Mouse (Mus musculus): ENCODE measurements at regions not wholly inside any gene's neighbourhood (a gene's known extent, or its start where the extent isn't known, plus 50 kb on each side); places are given as distances from the start of the nearest gene placed in this dataset.

DNA sequence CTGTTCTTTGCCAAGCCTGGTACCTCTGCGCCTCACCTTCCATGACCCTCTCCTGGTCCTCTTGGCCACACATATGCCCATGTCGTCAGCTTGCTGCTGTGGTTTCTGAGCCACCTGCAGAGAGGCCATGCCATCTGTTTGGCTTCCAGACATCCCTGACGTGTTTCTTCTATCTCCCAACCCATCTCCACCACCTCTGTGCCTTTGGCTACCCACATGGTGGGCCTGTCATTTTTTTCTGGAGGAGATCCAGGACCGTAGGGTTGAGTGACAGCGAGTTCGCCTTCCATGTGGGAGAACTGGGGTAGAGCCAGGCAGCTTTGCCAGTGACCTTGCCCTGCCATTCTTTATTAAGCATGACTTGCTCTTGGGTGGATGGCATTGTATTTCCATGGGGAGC is 278.4 kb upstream of the Thsd7b start:
- Histone ChIP-seq H3K4me3 (ENCODE audit: insufficient read depth, low read length) (no peak overlapping the region), H3K4me1 (ENCODE audit: control insufficient read depth, insufficient read depth, low read length) (no peaks in the 10 kb centered on the region), H3K27ac (ENCODE audit: insufficient read depth, low read length) (no peak overlapping the region)
- TF ChIP-seq POLR2A (IDR thresholded peaks at IDR 0.05; ENCODE audit: low read depth, low read length) (no peak), CTCF (IDR thresholded peaks at IDR 0.05; ENCODE audit: borderline replicate concordance, insufficient read depth, low read length) (no peak)

DNA sequence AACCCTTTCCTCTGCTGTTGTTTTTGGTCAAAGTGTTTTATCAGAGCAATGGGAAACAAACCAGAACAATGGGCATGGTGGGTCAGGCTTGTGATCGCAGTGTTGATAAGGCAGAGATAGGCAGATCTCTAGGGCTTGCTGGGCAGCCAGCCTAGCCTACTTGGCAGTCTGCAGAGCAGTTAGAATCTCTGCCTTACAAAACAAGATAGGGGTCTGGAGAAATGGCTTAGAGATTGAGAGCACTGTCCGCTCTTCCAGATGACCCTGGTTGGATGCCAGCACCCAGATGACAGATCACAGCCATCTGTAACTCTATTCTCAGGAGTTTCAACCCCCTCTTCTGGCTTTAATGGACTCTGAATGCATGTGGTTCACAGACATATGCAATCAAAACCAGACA is 289.7 kb upstream of the Thsd7b start:
- TF ChIP-seq POLR2A (IDR thresholded peaks at IDR 0.05; ENCODE audit: low read depth, low read length) (no peak), CTCF (IDR thresholded peaks at IDR 0.05; ENCODE audit: borderline replicate concordance, insufficient read depth, low read length) (no peak)
- Histone ChIP-seq H3K4me1 (ENCODE audit: control insufficient read depth, insufficient read depth, low read length) (no peaks in the 10 kb centered on the region), H3K4me3 (ENCODE audit: insufficient read depth, low read length) (no peak overlapping the region), H3K27ac (ENCODE audit: insufficient read depth, low read length) (no peak overlapping the region)

DNA sequence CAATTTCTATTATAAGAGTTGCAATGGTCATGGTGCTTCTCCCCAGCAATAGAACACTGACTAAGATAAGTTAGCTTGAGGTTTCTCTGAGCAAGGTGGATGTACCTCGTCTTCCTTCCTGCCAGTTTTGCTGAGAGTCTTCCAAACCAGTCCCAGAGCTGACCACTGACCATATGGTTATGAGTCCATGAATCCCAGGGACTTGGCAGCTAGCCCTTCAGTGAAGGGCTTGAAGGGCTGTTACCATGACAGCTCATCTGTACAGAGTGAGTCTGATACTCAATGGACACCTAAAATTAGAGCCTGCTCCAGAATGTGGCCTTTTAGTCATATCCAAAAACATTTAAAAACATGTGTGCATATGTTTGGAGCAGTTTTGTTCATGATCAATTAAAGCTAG is 297.5 kb upstream of the Thsd7b start:
- H3K4me1 ChIP-seq (ENCODE audit: control insufficient read depth, insufficient read depth, low read length), result no peaks in the 10 kb centered on the region
- H3K4me3 ChIP-seq (ENCODE audit: insufficient read depth, low read length), result no peak overlapping the region
- no peak overlapping the region for H3K27ac ChIP-seq (ENCODE audit: insufficient read depth, low read length)
- TF ChIP-seq POLR2A (IDR thresholded peaks at IDR 0.05; ENCODE audit: low read depth, low read length) (no peak), CTCF (IDR thresholded peaks at IDR 0.05; ENCODE audit: borderline replicate concordance, insufficient read depth, low read length) (no peak)

DNA sequence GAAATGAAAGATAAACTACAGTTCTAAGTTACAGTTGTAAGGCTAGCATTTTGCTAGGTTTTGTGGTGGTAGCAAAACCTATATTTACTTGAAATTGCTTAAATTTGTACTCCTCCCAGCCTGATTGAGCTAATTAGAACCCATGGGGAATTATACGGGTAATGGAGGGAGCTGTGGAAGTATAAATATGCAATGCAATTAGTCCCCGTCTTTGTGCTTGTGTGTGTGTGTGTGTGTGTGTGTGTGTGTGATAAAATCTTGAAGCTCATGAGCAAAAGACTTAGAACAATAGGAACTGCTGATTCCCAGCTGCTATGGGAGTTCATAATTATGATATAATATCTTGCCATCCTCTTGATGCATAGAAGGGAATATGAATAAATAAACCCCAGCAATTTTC is 321.7 kb upstream of the Thsd7b start:
- Histone ChIP-seq H3K4me1 (ENCODE audit: control insufficient read depth, insufficient read depth, low read length) (no peaks in the 10 kb centered on the region), H3K27ac (ENCODE audit: insufficient read depth, low read length) (no peak overlapping the region), H3K4me3 (ENCODE audit: insufficient read depth, low read length) (no peak overlapping the region)
- TF ChIP-seq POLR2A (IDR thresholded peaks at IDR 0.05; ENCODE audit: low read depth, low read length), result no peak
- no peak for TF ChIP-seq CTCF (IDR thresholded peaks at IDR 0.05; ENCODE audit: borderline replicate concordance, insufficient read depth, low read length)

DNA sequence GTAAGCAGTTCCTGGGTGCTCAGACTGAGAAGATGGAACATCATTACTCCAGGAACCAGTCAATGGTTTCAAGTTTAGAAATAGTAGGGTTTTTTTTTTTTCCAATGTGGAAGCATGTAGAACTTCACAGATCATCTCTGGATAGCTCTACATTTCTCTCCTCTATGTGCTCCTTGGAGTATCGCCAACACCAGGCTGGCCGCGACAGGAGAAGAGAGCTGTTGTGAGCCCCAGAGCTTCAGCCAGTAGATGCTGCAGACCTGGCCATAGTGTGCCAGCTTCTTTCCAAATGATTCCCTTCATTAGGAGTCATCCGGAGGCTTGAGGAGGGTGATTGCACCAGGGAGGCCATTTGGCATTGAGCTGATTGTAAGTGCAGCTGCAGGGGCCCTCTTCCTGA is 322.6 kb upstream of the Thsd7b start:
- Histone ChIP-seq H3K4me1 (ENCODE audit: control insufficient read depth, insufficient read depth, low read length) (no peaks in the 10 kb centered on the region), H3K4me3 (ENCODE audit: insufficient read depth, low read length) (no peak overlapping the region), H3K27ac (ENCODE audit: insufficient read depth, low read length) (no peak overlapping the region)
- TF ChIP-seq CTCF (IDR thresholded peaks at IDR 0.05; ENCODE audit: borderline replicate concordance, insufficient read depth, low read length), result no peak
- no peak for TF ChIP-seq POLR2A (IDR thresholded peaks at IDR 0.05; ENCODE audit: low read depth, low read length)

DNA sequence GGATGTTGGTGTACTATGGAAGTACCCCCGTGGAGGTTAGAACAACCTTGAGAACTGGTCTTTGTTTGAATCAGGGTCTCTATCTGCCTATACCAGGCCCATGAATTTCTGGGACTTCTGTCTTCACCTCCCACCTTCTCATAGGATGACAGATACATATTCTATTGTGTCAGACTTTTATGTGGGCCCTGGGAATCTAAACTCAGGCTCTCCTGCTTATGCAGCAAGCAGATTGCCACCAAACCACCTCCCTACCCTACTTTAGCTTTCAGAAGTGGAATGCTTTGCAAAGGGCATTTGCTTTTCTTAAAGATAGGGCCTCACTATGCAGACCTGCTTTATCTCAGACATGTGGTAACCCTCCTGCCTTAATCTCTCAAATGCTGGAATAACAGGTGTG is 322.7 kb upstream of the Cxcr4 start:
- TF ChIP-seq POLR2A (IDR thresholded peaks at IDR 0.05; ENCODE audit: low read depth, low read length), result no peak
- no peak for TF ChIP-seq CTCF (IDR thresholded peaks at IDR 0.05; ENCODE audit: borderline replicate concordance, insufficient read depth, low read length)
- H3K4me3 ChIP-seq (ENCODE audit: insufficient read depth, low read length), result no peak overlapping the region
- no peaks in the 10 kb centered on the region for H3K4me1 ChIP-seq (ENCODE audit: control insufficient read depth, insufficient read depth, low read length)
- H3K27ac ChIP-seq (ENCODE audit: insufficient read depth, low read length), result no peak overlapping the region

DNA sequence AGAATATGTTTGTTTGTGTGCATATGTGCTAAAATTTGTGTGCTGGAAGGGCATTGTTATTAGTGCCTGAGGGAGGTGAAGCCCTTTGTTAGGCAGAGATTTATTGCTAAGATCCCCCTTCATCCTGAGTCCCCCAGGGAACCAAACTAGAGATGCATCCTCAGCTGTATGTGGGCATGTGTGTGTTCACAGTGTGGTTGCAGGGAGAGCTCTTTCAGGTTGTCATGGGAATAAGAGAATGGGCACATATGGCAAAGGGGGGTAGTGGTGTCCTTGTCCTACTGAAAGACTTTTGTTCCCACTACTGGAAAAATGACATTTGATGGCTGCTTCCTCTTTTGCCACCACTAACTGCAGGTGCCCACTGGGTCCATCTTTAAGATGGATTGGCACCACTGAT is 320.4 kb upstream of the Cxcr4 start:
- no peak for TF ChIP-seq CTCF (IDR thresholded peaks at IDR 0.05; ENCODE audit: borderline replicate concordance, insufficient read depth, low read length)
- no peak for TF ChIP-seq POLR2A (IDR thresholded peaks at IDR 0.05; ENCODE audit: low read depth, low read length)
- Histone ChIP-seq H3K4me3 (ENCODE audit: insufficient read depth, low read length) (no peak overlapping the region), H3K27ac (ENCODE audit: insufficient read depth, low read length) (no peak overlapping the region), H3K4me1 (ENCODE audit: control insufficient read depth, insufficient read depth, low read length) (no peaks in the 10 kb centered on the region)

DNA sequence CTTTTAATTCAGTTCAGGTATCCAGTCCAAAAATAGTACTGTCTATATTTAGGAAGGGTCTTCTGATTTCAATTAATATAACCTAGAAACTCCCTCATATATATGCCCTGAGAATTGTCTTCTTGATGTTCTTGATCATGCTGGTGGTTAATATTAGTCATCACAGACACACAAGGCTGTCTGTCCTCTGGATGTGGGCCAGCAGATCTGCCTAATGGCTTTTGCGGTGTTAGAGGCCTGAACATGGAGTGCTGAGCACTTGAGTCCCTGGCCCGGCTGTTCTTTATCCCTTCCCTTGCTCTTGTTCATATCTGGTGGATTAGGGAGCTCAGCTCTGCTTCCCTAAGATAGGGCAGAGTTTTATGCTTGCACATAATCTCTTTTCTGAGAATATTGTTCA is 315.5 kb upstream of the Cxcr4 start:
- no peaks in the 10 kb centered on the region for H3K4me1 ChIP-seq (ENCODE audit: control insufficient read depth, insufficient read depth, low read length)
- TF ChIP-seq CTCF (IDR thresholded peaks at IDR 0.05; ENCODE audit: borderline replicate concordance, insufficient read depth, low read length) (no peak), POLR2A (IDR thresholded peaks at IDR 0.05; ENCODE audit: low read depth, low read length) (no peak)
- no peak overlapping the region for H3K27ac ChIP-seq (ENCODE audit: insufficient read depth, low read length)
- H3K4me3 ChIP-seq (ENCODE audit: insufficient read depth, low read length), result no peak overlapping the region

DNA sequence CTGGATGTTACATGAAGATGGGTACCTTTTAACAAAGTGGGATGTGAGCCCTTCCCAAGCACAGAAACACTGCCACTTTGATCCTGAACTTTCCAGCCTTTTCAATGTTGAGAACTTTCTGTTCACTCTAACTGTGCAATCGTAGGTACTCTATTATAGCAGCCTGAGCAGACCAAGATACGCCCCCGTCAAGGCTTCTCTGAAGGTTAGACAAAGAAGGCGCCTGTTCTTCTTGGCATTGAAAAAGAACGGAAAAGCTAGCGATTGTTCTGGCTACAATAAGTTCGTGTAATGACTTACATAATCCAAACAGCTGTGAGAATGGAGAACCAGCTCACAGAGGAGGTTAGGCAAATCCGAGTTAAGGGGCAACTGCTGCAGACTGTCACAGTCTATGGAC is 305.9 kb upstream of the Cxcr4 start:
- H3K4me3 ChIP-seq (ENCODE audit: insufficient read depth, low read length), result no peak overlapping the region
- H3K27ac ChIP-seq (ENCODE audit: insufficient read depth, low read length), result no peak overlapping the region
- H3K4me1 ChIP-seq (ENCODE audit: control insufficient read depth, insufficient read depth, low read length), result no peaks in the 10 kb centered on the region
- no peak for TF ChIP-seq POLR2A (IDR thresholded peaks at IDR 0.05; ENCODE audit: low read depth, low read length)
- no peak for TF ChIP-seq CTCF (IDR thresholded peaks at IDR 0.05; ENCODE audit: borderline replicate concordance, insufficient read depth, low read length)

DNA sequence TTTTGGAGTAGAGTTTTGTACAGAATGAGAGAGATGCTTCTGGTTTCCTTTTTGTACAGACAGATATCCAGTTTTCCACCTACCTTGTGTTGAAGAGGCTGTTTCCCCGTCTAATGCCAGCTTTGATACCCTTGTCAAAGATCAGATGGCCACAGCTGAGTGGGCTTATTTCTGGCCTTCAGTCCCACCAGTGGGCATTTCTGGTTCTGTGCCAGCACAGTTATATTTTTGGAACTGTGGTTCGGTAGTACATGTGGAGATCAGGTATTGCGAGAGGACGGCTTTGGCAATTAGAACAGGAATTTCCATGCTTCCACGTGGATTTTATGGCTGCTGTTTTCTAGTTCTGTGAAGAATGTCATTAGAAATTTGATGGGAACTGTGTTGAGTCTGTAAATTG is 302.5 kb upstream of the Cxcr4 start:
- Histone ChIP-seq H3K4me1 (ENCODE audit: control insufficient read depth, insufficient read depth, low read length) (no peaks in the 10 kb centered on the region), H3K4me3 (ENCODE audit: insufficient read depth, low read length) (no peak overlapping the region), H3K27ac (ENCODE audit: insufficient read depth, low read length) (no peak overlapping the region)
- TF ChIP-seq POLR2A (IDR thresholded peaks at IDR 0.05; ENCODE audit: low read depth, low read length) (no peak), CTCF (IDR thresholded peaks at IDR 0.05; ENCODE audit: borderline replicate concordance, insufficient read depth, low read length) (no peak)

DNA sequence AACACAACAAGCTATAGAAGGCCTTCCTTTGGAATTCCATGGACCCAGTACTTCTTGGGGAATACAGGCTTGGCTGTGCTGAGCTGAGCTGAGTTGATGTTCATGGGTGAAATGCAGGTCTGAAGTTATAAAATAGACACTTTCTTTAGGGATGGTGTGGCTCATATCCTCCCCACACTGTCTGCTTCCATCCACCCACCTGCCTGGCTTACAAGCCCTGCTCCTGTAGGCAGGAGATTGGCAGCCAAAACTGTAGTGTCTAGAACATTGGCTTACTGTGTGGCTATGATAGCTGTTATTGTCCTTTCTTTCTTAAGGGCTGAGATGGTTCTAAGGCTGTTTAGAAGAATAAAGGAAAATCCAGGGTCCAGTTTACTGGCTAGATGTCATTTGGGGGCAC is 286.2 kb upstream of the Cxcr4 start:
- no peak overlapping the region for H3K4me3 ChIP-seq (ENCODE audit: insufficient read depth, low read length)
- H3K4me1 ChIP-seq (ENCODE audit: control insufficient read depth, insufficient read depth, low read length), result no peaks in the 10 kb centered on the region
- TF ChIP-seq POLR2A (IDR thresholded peaks at IDR 0.05; ENCODE audit: low read depth, low read length), result no peak
- no peak for TF ChIP-seq CTCF (IDR thresholded peaks at IDR 0.05; ENCODE audit: borderline replicate concordance, insufficient read depth, low read length)
- H3K27ac ChIP-seq (ENCODE audit: insufficient read depth, low read length), result no peak overlapping the region
